Mouse (Mus musculus) pancreas, adult 10 weeks (tissue): ENCODE data around the gene Olfr786. TPM values are rescaled to one million over a fixed set of nuclear protein-coding genes. Genes with fewer than 3 reads are reported as not detected.

Experiments
- polyA plus RNA-seq: library from polyadenylated mRNA; stranded (reverse); fragments of 350-450 nt; fragmentation: Illumina TruSeq; extraction: RNeasy Lipid Tissue Mini Kit (QIAGEN cat#74804); gene quantifications from one replicate; pipeline ENCODE4 v1.2.3, GENCODE M21; 2015; ENCODE audit warnings: low read depth, low replicate concordance; ENCODE audit not compliant: insufficient read depth

Gene Olfr786
- not detected for polyA plus RNA-seq

GRCm38 (mm10) chr10:129427006-129427405, at the start of gene Olfr786:
Gene Olfr786, plus strand, starts transcription at chr10:129427306.

GRCm38 (mm10) chr10:129383783-129384182, 43.3 kb upstream of the Olfr786 start, which contains the start of gene Olfr784:
Gene Olfr784, plus strand, starts transcription at chr10:129384083.

GRCm38 (mm10) chr10:129405126-129405525, 22.0 kb upstream of the Olfr786 start, which contains the start of gene Olfr785:
Gene Olfr785, plus strand, starts transcription at chr10:129405426.

DNA sequence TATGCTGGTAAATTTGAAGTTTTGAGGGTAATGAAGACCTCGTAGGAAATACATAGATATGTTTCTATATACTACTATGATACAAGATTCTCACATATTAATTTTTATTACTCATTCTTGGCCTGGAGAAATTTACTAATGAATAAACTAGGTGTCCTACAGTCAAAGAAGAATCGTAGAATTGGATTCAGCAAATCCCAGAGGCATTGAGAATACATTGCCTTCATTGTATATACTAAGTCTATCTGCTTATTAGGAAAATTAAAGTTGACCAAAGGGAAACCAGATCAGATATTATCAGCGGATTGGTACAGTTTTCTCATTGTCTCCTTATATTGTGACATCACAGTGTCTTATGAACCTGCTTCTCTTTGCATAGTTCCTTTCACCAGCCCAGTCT, 34.5 kb downstream of the Olfr786 start, which contains the start of gene Olfr787:
TSS of gene Olfr787 (plus strand) at position 301 of the 400 bp plus-strand sequence.

DNA sequence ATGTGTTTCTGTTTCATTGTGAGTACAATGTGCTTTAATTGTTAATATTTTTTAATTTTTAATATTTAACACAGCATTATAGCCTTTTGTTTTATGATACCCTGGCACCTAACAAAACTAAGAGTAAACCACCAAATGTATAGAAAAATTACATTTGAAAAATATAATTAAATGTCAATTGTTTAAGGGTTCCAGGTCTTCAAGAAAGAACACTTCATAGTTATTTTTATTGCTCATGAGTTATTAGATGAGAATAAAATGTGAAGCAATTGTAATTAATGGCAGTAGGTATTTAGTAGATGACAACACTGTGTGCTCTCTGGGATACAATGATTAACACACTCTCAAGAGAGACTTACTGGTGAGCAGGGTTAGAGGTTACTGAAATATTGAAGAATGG, 43.6 kb downstream of the Olfr786 start, which contains the start of gene Olfr788:
TSS of gene Olfr788 (plus strand) at position 301 of the 400 bp plus-strand sequence.

GRCm38 (mm10) chr10:129484452-129484851, 57.3 kb downstream of the Olfr786 start, which contains the start of gene Olfr789:
Gene Olfr789, plus strand, starts transcription at chr10:129484752.

Other genes starting within 250 kb of the Olfr786 start
- not detected for gene Olfr772, start 249.4 kb upstream of the Olfr786 start, polyA plus RNA-seq
- gene Olfr773, start 239.9 kb upstream of the Olfr786 start, polyA plus RNA-seq, result not detected
- not detected for gene Olfr774, start 191.1 kb upstream of the Olfr786 start, polyA plus RNA-seq
- gene Olfr775, start 178.9 kb upstream of the Olfr786 start, polyA plus RNA-seq, result not detected
- not detected for gene Olfr776, start 168.2 kb upstream of the Olfr786 start, polyA plus RNA-seq
- gene Olfr777, start 155.8 kb upstream of the Olfr786 start, polyA plus RNA-seq, result not detected
- gene Olfr780, start 109.2 kb upstream of the Olfr786 start, polyA plus RNA-seq, result not detected
- gene Olfr781, start 98.5 kb upstream of the Olfr786 start, polyA plus RNA-seq, result not detected
- not detected for gene Olfr782, start 78.5 kb upstream of the Olfr786 start, polyA plus RNA-seq
- not detected for gene Olfr784, start 43.2 kb upstream of the Olfr786 start, polyA plus RNA-seq
- not detected for gene Olfr785, start 21.9 kb upstream of the Olfr786 start, polyA plus RNA-seq
- not detected for gene Olfr787, start 34.6 kb downstream of the Olfr786 start, polyA plus RNA-seq
- not detected for gene Olfr788, start 43.7 kb downstream of the Olfr786 start, polyA plus RNA-seq
- not detected for gene Olfr789, start 57.4 kb downstream of the Olfr786 start, polyA plus RNA-seq
- not detected for gene Olfr790, start 71.2 kb downstream of the Olfr786 start, polyA plus RNA-seq
- not detected for gene Olfr791, start 94.5 kb downstream of the Olfr786 start, polyA plus RNA-seq
- gene Olfr792, start 111.9 kb downstream of the Olfr786 start, polyA plus RNA-seq, result not detected
- gene Olfr794, start 140.3 kb downstream of the Olfr786 start, polyA plus RNA-seq, result not detected
- gene Olfr796, start 185.3 kb downstream of the Olfr786 start, polyA plus RNA-seq, result not detected
- gene Olfr798, start 200.6 kb downstream of the Olfr786 start, polyA plus RNA-seq, result not detected
- not detected for gene Olfr799, start 210.2 kb downstream of the Olfr786 start, polyA plus RNA-seq
- gene Olfr800, start 230.4 kb downstream of the Olfr786 start, polyA plus RNA-seq, result not detected
- not detected for gene Olfr801, start 246.6 kb downstream of the Olfr786 start, polyA plus RNA-seq